12 mouse cellular contexts compared by ENCODE assay signal in the genomic region with DNA sequence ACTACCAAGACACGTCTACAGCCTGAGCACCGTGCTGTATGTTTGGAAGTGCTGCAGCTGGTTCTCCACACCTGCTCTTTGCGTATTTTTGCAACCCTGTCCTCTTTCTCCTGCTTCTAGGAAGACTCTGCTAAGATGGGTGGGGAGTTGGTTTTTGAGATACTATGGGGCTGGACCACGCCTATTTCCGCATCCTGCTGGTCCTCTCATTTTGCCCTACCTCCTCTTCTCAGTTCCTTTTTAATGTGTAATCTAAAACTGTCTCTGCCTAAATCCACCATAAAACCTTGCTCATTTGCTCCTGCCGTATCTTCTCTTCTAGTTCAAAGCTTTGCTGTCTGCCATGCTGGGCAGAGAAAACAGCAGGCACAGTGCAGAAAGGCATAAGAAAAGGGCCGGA. TPM values are rescaled to one million over a fixed set of nuclear protein-coding genes. Genes with fewer than 3 reads are reported as not detected.
DNase-seq lines count a peak whose midpoint lies in the region; ATAC-seq and TF ChIP-seq lines count a peak whose summit lies in the region.
"Had no signal": no experiment of that assay in that cellular context is flagged by ENCODE, and none has a peak within 500 bp of the region (broad histone marks: within the 10 kb centered on the region; RNA-seq: fewer than 3 reads in every experiment).

No protein-coding gene starts in this region.

- H3K27me3 ChIP-seq in liver, postnatal 0 days (ENCODE audit: insufficient read depth, low read length) = no peaks in the 10 kb centered on the region
- H3K27me3 ChIP-seq: embryonic facial prominence, embryonic 12.5 days; heart, embryonic 13.5 days had no signal

- no peak for TF ChIP-seq EP300 in liver, postnatal 0 days (IDR thresholded peaks at IDR 0.05; ENCODE audit: low read depth)

- peak overlapping the region; percentile 42 for H3K4me3 ChIP-seq in liver, postnatal 0 days (ENCODE audit: low read depth, low read length)
- H3K4me3 ChIP-seq: embryonic facial prominence, embryonic 12.5 days; heart, embryonic 13.5 days had no signal

- H3K27ac ChIP-seq in liver, postnatal 0 days (ENCODE audit: low read depth) = peak overlapping the region; percentile 64
- H3K27ac ChIP-seq: embryonic facial prominence, embryonic 12.5 days; heart, embryonic 13.5 days had no signal

- ATAC-seq in activated CD4-positive, CD25-positive, alpha-beta regulatory T cell, adult 4 months = peak; percentile 56
- no peak for ATAC-seq in liver, postnatal 0 days
- ATAC-seq: forebrain, embryonic 16.5 days had no signal

- no peak overlapping the region for H3K9ac ChIP-seq in liver, postnatal 0 days (replicated peaks)
- H3K9ac ChIP-seq: embryonic facial prominence, embryonic 12.5 days; heart, embryonic 13.5 days had no signal

- peak overlapping the region; percentile 67 for H3K4me2 ChIP-seq in liver, postnatal 0 days (ENCODE audit: low read depth, low read length)
- H3K4me2 ChIP-seq: embryonic facial prominence, embryonic 12.5 days; heart, embryonic 13.5 days had no signal

- H3K36me3 ChIP-seq in liver, postnatal 0 days (replicated peaks; ENCODE audit: insufficient read depth, low read length) = no peaks in the 10 kb centered on the region
- H3K36me3 ChIP-seq: embryonic facial prominence, embryonic 12.5 days; heart, embryonic 13.5 days had no signal

- H3K9me3 ChIP-seq in liver, postnatal 0 days (ENCODE audit: low read length) = no peaks in the 10 kb centered on the region
- H3K9me3 ChIP-seq: embryonic facial prominence, embryonic 12.5 days; heart, embryonic 13.5 days had no signal

- peaks cover 6% of the 10 kb centered on the region for H3K4me1 ChIP-seq in liver, postnatal 0 days (ENCODE audit: insufficient read depth)
- H3K4me1 ChIP-seq: embryonic facial prominence, embryonic 12.5 days; heart, embryonic 13.5 days had no signal

- intact Hi-C loops in left cerebral cortex, postnatal 14 days (cut with DNase I) = no loop called here

- no peak for TF ChIP-seq CTCF in liver, postnatal 0 days (IDR thresholded peaks at IDR 0.05; ENCODE audit: low read depth)

- DNase-seq in heart, adult 11 months = peak; percentile 93
- DNase-seq in heart, postnatal 4 days = no peak
- DNase-seq in liver, postnatal 0 days = no peak
- peak; percentile 29 to 54 for DNase-seq in thymus, adult 18-20 months
- DNase-seq in cerebellum, postnatal 4 days (ENCODE audit: low spot score in 2 of 2) = no peak
- no peak for DNase-seq in left cerebral cortex, adult 11 months (ENCODE audit: low spot score)
- no peak for DNase-seq in left cerebral cortex, postnatal 14 days (ENCODE audit: low spot score in 2 of 2)
- DNase-seq: kidney, adult 8-10 months had no signal

- WGBS in liver, postnatal 0 days (ENCODE audit: insufficient replicate concordance) = 35% methylated on average over 7 of the region's 7 CpGs

RNA-seq across cellular contexts. Expression of a gene that starts 0.8 kb away (rescaled TPM):
- 1 to 10 TPM in 1 of 2 experiments, under 1 TPM in 1; 0.65 to 1.0 TPM for total RNA-seq in heart, postnatal 4 days (2021)
- polyA plus RNA-seq in activated CD4-positive, CD25-positive, alpha-beta regulatory T cell, adult 4 months (2017; shearing (Covaris generic)) = 100 to 1,000 TPM; 665 to 693 TPM
- 17.2 and 17.9 TPM in 2 replicates for polyA plus RNA-seq in liver, postnatal 0 days (2015; fragmentation: Nextera tagmentation; extraction: Ambion mirVana)
- under 1 TPM; 0.38 to 0.40 TPM for total RNA-seq in left cerebral cortex, postnatal 14 days (2021)

RNA-seq across cellular contexts. Expression of a gene that starts 28.2 kb away (rescaled TPM):
- total RNA-seq in heart, postnatal 4 days (2021) = not detected
- polyA plus RNA-seq in activated CD4-positive, CD25-positive, alpha-beta regulatory T cell, adult 4 months (2017; shearing (Covaris generic)) = 1 to 10 TPM; 4.1 to 9.4 TPM
- polyA plus RNA-seq in liver, postnatal 0 days (2015; fragmentation: Nextera tagmentation; extraction: Ambion mirVana) = 5.7 and 6.1 TPM in 2 replicates
- total RNA-seq in left cerebral cortex, postnatal 14 days (2021) = under 1 TPM in 1 of 2 experiments, not detected in 1; 0.11 TPM
- polyA plus RNA-seq: embryonic facial prominence, embryonic 12.5 days; forebrain, embryonic 16.5 days; heart, embryonic 13.5 days had no signal

Comparison
In these comparisons a context has a peak if more than half of its experiments do, and no peak if none do; other contexts are left out.
1. DNase-seq: peak in heart, adult 11 months (single experiment) and thymus, adult 18-20 months (2 of 2); none in heart, postnatal 4 days (single experiment), liver, postnatal 0 days (single experiment), cerebellum, postnatal 4 days (0 of 2), left cerebral cortex, adult 11 months (single experiment) and left cerebral cortex, postnatal 14 days (0 of 2).